Mouse (Mus musculus) neural tube, embryonic 11.5 days (tissue): ENCODE measurements around the gene Fam47c. TPM values are rescaled to one million over a fixed set of nuclear protein-coding genes. Genes with fewer than 3 reads are reported as not detected.

Experiments used
- ATAC-seq: fragments of 200-750 bp; cut with Nextera tagmentation; 2 replicates; pipeline ENCODE4 v1.8.0; 2017; ENCODE audit warnings: moderate number of reproducible peaks, mild to moderate bottlenecking, moderate TSS enrichment, moderate library complexity; ENCODE audit not compliant: insufficient read depth, low FRiP score, low TSS enrichment
- DNase-seq: peaks from one replicate; pipeline ENCODE4 v3.0.0-alpha.2; 2015; ENCODE audit warnings: low spot score
- H3K27ac ChIP-seq: fragments of 300-500 bp; sonication (generic); 2 replicates; pipeline ENCODE4 v1.5.1; 2014; ENCODE audit warnings: low read depth, mild to moderate bottlenecking, low read length
- H3K27me3 ChIP-seq: fragments of 300-500 bp; sonication (generic); 2 replicates; pipeline ENCODE4 v1.6.1; 2014; ENCODE audit warnings: mild to moderate bottlenecking, low read length, mixed read lengths; ENCODE audit not compliant: control insufficient read depth, insufficient read depth
- H3K36me3 ChIP-seq: fragments of 300-500 bp; sonication (generic); 2 replicates; pipeline ENCODE4 v1.6.1; 2014; ENCODE audit warnings: mild to moderate bottlenecking, low read length, moderate library complexity, mixed read lengths; ENCODE audit not compliant: control insufficient read depth, insufficient read depth
- H3K4me1 ChIP-seq: fragments of 300-500 bp; sonication (generic); 2 replicates; pipeline ENCODE4 v1.6.1; 2014; ENCODE audit warnings: low read length, mixed read lengths; ENCODE audit not compliant: control insufficient read depth, insufficient read depth
- H3K4me2 ChIP-seq: fragments of 300-500 bp; sonication (generic); 2 replicates; pipeline ENCODE4 v1.6.1; 2014; ENCODE audit warnings: low read depth, mild to moderate bottlenecking, moderate library complexity
- H3K4me3 ChIP-seq: fragments of 300-500 bp; sonication (generic); 2 replicates; pipeline ENCODE4 v1.5.1; 2014; ENCODE audit warnings: low read depth, low read length
- H3K9ac ChIP-seq: fragments of 300-500 bp; sonication (generic); 2 replicates; pipeline ENCODE4 v1.6.1; 2014; ENCODE audit warnings: mild to moderate bottlenecking, low read length
- H3K9me3 ChIP-seq: fragments of 300-500 bp; sonication (generic); 2 replicates; pipeline ENCODE4 v1.6.1; 2016; ENCODE audit warnings: low read length; ENCODE audit not compliant: control insufficient read depth
- WGBS: fragments of 180-500 bp; shearing (Covaris S2); extraction: QIAGEN DNeasy Blood & Tissue Kit; methylation state at CpG from one replicate; pipeline ENCODE4 v1.1.7; 2014; 5-methylcytosine and 5-hydroxymethylcytosine counted together
- polyA plus RNA-seq: library from polyadenylated mRNA; unstranded; fragments of >200 nt; fragmentation: Nextera tagmentation; extraction: Ambion mirVana; gene quantifications from 2 replicates; pipeline ENCODE4 v1.2.1, GENCODE M21; 2014

Gene Fam47c
- not detected in 2 replicates for polyA plus RNA-seq

GRCm38 (mm10) chrX:78737463-78737862 lies at the start of gene Fam47c:
TSS of gene Fam47c (plus strand) at chrX:78737763.
- H3K36me3 ChIP-seq: no peaks in the 10 kb centered on the region
- DNase-seq: no peak
- H3K27me3 ChIP-seq: no peaks in the 10 kb centered on the region
- no peaks in the 10 kb centered on the region for H3K9me3 ChIP-seq
- H3K4me3 ChIP-seq: no peak within 1 kb of the TSS
- no peak within 1 kb of the TSS for H3K9ac ChIP-seq
- no peak within 1 kb of the TSS for H3K4me2 ChIP-seq
- 91% methylated on average over 3 of the region's 3 CpGs for WGBS
- H3K27ac ChIP-seq: no peak within 1 kb of the TSS
- ATAC-seq: no peak
- H3K4me1 ChIP-seq: no peaks in the 10 kb centered on the region

GRCm38 (mm10) chrX:78769408-78769807 lies 31.8 kb downstream of the Fam47c start:
- H3K4me1 ChIP-seq: no peaks in the 10 kb centered on the region
- H3K4me2 ChIP-seq: no peak overlapping the region
- H3K9me3 ChIP-seq: no peaks in the 10 kb centered on the region
- no peaks in the 10 kb centered on the region for H3K36me3 ChIP-seq
- DNase-seq (no peak), ATAC-seq (no peak)
- no peak overlapping the region for H3K27ac ChIP-seq
- WGBS: 76% methylated on average over 2 of the region's 2 CpGs
- no peak overlapping the region for H3K9ac ChIP-seq
- H3K4me3 ChIP-seq: no peak overlapping the region
- no peaks in the 10 kb centered on the region for H3K27me3 ChIP-seq

- H3K4me2 ChIP-seq: no peak overlapping the region
- no peaks in the 10 kb centered on the region for H3K27me3 ChIP-seq
- no peak for DNase-seq
- H3K4me1 ChIP-seq: no peaks in the 10 kb centered on the region
- H3K9me3 ChIP-seq: no peaks in the 10 kb centered on the region
- no peak overlapping the region for H3K27ac ChIP-seq
- H3K4me3 ChIP-seq: no peak overlapping the region
- no peak overlapping the region for H3K9ac ChIP-seq
- no peaks in the 10 kb centered on the region for H3K36me3 ChIP-seq
- WGBS: 81% methylated on average over 2 of the region's 2 CpGs
- ATAC-seq: no peak
Observed at GRCm38 (mm10) chrX:78777078-78777477, 39.5 kb downstream of the Fam47c start.

Other genes with a start within 250 kb of the Fam47c start
- gene Prrg1, start 153.9 kb upstream of the Fam47c start, polyA plus RNA-seq: 6.9 and 8.1 TPM in 2 replicates